Mouse (Mus musculus) common myeloid progenitor, adult 5-6 weeks (primary cell): ENCODE data around the gene S100a7a. TPM values are rescaled to one million over a fixed set of nuclear protein-coding genes. Genes with fewer than 3 reads are reported as not detected.

ENCODE experiments used
- ATAC-seq: replicated peaks from 2 replicates; pipeline ENCODE4 v1.8.0; 2016; ENCODE audit warnings: low read depth, mild to moderate bottlenecking, moderate TSS enrichment, inconsistent platforms; ENCODE audit not compliant: poor library complexity, severe bottlenecking
- total RNA-seq: library from RNA; stranded (forward); fragments of 200-1000, 187-1606 nt; gene quantifications from 2 replicates; pipeline ENCODE4 v1.2.3, GENCODE M21; 2017

S100a7a gene
- not detected in 2 replicates for total RNA-seq

DNA sequence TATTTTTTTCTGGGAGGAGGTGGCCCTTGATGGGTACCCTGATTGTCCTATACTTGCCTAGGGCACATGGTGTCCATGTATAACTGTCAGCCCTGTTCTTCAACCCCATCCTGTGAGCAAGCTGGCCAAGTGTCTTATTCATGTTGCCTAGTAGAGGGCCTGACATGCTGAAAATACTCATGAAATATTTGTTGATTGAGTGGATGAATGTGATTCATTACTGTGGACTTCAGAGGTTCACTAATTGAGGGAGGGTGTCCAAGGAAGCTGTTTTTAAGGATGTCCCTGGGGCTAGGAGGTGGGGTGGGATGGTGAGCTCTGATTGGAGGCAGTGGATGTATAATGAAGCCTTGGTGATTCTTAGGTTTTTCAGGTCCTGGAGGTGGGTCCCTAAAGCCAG lies at the start of gene S100a7a:
Gene S100a7a (plus strand): TSS at position 301 of the 400 bp plus-strand sequence.
- ATAC-seq, result no peak

DNA sequence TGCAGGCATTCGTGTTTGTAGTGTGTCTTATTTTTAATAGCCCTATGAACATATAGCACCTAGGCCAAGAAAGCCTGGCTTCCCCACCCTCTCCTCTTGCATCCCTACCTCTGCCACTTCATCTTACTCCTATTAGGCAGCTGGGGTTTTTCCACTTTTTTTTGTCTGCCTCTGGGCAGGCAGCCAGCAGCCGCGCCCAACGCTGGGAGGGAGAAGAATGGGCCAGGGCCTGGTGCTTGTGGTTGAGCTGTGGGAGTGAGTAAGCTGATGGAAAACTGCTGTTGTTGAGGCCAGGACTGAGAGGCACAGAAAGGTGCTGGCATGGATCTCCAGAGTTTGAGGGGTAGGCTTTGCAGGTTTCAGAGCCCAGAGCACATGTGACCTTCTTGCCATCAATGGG lies 49.4 kb upstream of the S100a7a start:
- ATAC-seq, result peak; percentile 50

DNA sequence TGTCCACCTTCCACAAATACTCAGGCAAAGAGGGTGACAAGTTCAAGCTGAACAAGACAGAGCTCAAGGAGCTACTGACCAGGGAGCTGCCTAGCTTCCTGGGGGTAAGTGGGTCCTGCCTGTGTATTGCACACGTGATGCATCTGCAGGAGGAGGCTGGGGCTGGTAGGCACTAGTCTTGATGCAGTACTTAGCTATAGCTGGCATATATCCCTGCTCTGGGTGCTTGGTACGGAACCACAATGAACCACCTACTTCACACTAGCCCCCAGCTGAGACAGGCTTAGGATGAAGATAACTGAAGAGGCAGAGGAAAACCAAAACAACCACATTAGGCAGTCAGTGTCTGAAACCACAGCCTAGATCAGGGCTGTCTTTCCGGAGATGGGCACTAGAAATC lies 48.8 kb upstream of the S100a7a start:
- peak; percentile 40 for ATAC-seq

DNA sequence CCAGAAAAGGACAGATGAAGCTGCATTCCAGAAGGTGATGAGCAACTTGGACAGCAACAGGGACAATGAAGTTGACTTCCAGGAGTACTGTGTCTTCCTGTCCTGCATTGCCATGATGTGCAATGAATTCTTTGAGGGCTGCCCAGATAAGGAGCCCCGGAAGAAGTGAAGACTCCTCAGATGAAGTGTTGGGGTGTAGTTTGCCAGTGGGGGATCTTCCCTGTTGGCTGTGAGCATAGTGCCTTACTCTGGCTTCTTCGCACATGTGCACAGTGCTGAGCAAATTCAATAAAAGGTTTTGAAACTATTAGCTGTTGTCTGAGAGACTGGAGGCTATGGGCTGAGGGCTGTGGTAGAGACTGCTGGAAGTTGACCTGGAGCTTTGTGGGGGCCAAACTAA lies 48.1 kb upstream of the S100a7a start:
- ATAC-seq, result no peak

DNA sequence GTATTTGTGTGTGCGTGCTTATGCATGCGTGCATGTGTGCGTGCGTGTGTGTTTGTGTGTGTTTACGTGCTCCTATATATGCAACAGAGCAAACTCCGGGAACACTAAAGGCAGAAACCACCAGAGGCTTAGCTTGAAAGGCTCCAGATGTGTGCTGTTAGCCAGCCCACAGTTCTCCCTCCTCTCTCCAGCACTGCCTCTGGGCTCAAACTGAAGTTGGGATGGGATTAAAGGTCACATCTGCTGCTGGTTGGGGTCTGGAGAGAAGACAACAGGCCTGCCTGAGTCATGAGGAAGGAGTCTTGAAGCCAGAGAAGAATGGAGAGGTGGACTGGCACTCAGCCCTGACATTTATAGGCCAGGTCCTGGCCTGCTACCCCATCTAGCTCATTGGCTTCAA lies 47.6 kb upstream of the S100a7a start:
- no peak for ATAC-seq

DNA sequence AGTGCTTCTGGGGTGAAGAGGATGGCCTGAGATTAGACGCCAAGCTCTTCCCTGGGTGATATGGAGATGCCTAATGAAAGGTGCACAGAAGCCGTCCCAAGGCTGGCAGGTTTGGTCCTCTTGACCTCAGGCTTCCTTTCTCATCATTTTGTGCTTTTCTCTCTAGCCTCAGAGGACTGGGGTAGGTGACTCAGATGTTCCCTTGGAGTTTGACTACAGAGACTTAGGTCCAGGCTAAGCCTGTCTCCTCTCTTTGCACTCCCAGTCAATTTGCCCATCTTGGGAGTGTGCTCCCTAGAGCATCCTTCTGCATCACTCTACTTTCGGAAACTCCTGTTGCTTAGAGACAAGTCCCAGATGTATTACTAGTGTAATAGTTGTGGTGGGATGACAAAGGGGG lies 46.5 kb upstream of the S100a7a start:
- no peak for ATAC-seq

DNA sequence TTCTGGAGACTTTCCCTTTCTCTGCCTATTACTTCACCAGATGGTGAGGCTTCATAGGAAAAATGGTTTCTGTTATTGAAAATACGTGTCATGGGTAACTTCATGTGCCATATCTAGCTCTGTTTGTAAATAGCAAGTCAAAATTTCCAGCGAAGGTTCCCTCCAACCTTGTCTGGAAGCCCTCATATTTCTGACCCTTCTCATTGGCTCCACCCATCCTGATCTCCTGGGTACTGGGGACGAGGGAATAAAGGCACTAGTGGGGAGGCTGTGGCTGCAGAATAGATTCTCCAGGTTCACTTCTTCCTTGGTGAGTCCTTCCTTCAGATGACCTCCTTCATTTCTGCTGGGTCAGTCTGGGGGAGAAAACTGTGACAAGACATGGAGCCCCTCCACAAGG lies 45.6 kb upstream of the S100a7a start, which contains the start of gene S100a5:
Gene S100a5 (plus strand): TSS at position 301 of the 400 bp plus-strand sequence.
- ATAC-seq, result no peak

DNA sequence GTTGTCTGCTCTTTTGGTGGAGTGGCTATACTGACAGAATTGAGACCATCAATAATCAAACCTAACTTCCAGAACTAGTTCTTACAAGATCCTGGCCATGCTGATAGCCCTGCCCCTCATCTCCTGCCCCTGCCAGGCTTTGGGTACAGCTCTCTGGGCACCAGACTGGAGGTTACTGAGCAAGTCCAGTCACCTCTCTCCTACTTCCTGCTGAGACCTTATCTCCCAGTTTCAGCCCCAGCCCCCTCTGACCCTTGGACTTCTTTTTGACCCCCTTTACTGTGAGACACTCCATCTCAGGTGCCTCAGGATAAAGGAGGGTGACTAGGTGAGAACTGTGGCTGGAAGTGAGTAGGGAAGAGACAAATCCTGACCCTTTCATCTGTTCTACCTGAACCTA lies 44.7 kb upstream of the S100a7a start:
- no peak for ATAC-seq

DNA sequence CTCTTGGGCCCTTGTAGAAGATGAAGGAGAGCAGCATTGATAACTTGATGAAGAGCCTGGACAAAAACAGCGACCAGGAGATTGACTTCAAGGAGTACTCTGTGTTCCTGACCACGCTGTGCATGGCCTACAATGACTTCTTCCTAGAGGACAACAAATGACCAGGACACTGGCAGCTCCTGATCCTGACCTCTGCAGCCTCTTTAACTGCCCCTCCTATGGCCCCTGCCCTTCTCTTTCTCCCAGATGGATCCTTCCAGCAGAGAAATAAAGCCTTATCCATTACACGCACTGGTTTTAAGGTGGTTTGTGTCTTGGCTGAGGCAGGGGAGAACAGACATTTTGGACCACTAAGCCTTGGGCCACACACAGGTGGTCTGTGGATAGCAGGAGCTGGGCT lies 42.3 kb upstream of the S100a7a start:
- no peak for ATAC-seq

DNA sequence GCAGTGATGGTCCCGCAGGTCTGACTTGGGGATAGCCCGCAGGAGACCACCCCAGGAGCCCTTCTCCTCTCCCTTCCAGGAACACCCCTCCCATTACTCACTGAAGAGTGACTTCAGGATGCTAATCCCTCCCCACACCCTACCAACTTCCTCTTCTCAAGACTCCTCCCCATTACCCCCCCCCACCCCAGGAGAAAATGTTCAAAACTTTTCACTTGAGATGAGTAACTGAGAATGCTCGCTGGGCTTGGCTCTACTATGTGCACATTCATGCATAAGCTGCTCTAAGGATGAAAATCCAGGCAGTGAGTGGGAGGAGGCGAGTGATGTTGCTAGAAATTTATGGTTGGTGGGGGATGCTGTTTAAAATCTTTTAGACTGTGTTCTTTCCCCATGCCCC lies 41.8 kb upstream of the S100a7a start:
- 0 out of 2 replicates have a peak, but pooled peaks have one; percentile 27 for ATAC-seq

DNA sequence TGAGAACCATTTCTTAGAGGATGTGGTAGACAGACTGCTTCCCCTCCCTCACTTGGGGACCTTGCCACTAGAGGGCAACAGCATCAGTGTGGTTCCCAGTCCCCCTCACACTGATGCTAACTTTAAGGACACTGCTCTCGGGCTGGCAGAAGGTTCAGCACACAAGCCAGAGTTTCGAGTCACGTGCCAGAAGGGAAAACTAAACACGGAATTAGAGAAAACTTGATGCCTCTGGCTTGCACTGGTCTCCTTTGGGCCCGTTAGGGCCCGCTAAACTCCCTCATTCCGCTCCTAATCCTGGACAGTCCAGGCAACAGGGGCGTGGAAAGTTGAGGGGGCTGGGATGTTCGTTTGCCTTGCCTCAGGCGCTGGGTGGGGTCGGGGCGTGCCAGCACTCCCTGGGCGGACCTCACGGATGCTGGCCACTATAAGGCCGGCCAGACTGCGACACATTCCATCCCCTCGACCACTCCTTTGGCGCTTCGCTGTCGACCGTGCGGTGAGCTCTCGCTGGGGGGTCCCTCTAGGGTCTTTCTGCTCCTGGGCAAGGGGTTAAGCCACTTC lies 41.0 kb upstream of the S100a7a start, which contains the start of gene S100a6:
Gene S100a6 (plus strand): TSS at position 155 of the 564 bp plus-strand sequence.
- peak; percentile 76 for ATAC-seq

DNA sequence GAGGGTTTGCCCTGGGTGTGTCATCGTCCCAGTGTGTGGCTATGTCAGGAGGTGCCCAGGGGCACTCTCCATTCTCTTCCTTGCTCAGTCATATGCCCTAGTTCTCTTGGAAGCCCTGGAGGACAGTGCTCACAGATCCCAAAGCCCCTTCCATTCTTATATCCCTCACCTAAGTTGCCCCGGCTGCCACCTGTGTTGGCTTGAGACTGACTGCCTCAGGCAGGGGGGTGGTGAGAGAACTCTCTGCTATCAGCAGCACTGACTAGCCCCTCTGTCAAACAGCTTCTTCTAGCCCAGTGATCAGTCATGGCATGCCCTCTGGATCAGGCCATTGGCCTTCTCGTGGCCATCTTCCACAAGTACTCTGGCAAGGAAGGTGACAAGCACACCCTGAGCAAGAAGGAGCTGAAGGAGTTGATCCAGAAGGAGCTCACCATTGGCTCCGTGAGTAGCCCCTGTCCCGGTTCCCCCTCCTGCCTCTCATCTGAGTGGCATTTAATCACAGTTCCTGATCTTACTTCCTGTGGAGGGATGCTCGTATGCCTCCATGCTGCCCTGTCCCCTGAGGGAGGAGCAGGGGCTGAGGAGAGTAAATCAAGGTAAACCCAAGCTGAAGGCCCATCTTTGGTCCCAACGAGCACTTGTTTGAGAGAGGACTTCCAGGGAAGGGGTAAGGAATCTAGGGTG lies 40.2 kb upstream of the S100a7a start:
- peak; percentile 19; the same call in 1 of the 2 replicates for ATAC-seq

DNA sequence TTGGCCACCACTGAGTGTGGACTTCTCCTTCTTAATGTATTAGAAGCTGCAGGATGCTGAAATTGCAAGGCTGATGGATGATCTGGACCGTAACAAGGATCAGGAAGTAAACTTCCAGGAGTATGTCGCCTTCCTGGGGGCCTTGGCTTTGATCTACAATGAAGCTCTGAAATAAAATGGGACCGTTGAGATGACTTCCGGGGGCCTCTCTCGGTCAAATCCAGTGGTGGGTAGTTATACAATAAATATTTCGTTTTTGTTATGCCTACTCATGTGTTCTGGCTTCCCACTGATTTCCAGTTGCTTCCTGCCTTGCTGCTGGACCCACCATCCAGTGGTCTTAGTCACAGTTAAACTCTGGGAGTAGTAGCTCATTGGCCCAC lies 39.7 kb upstream of the S100a7a start:
- no peak for ATAC-seq

DNA sequence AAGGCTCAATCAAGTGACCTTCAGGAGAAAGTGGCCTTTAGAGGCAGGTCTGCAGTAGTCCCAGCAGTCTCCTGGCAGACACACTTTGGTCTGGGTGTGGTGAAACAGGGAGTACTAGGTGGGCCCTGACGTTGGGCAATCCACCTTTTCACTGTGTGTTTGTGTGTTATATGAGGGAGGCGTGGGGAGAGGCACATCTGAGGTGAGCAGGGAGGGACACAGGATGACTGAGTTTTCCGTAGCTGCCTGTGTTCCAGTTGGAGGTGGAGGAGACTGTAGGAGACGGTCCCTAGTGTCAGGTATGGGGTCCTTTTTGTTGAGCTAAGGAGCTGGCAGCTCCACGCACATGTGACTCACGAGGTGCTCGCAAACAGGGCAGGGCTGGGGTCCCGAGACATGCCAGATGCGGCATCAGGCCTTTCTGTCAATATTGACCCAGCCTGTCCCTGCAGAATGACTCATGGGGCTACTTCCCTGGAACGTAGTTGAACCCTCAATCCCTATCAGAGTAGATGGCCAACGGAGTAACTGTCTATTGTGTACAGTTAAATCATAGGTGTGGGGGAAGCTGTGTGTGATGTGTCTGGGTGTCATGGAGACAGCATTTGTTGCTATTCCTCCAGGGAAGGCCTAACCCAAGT lies 39.1 kb upstream of the S100a7a start:
- ATAC-seq, result no peak

DNA sequence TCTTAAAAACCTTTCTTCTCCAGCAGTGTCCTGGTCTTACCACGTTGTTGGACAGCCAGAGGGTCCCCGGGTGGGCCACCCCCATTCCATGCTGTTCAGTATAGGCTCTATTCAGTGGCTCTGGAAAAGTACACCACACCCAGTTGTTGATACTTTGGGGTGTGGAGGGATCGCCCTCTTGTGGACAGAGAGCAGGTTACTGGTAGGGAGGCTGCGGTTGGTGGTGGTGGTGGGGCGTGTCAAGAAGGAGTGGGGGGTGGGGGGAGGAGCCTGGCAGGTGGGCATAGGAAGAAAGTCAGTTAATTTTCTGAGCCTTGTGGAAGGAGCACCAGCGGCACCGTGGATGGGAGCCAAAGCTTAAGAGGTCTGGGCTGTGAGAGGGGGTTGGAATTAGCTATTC lies 38.4 kb upstream of the S100a7a start:
- ATAC-seq, result peak; percentile 81

DNA sequence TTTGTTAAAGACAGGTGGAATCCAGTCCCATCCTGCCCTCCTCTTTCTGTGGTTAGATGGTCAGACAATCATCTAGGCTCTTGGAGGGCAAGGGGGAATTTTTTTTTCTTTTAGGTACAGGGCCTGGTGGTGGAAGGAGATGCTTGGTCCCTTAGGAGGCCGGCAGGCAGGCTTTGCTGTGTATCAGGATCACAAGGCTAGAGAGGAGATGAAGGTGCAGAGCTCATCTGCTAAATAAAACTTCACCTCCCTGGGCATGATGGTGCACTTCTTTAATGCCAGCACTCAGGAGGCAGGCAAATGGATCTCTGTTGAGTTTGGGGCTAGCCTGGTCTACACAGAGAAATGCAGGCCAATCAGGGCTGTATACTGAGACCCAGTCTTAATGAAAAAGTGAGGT lies 37.9 kb upstream of the S100a7a start:
- ATAC-seq, result no peak

DNA sequence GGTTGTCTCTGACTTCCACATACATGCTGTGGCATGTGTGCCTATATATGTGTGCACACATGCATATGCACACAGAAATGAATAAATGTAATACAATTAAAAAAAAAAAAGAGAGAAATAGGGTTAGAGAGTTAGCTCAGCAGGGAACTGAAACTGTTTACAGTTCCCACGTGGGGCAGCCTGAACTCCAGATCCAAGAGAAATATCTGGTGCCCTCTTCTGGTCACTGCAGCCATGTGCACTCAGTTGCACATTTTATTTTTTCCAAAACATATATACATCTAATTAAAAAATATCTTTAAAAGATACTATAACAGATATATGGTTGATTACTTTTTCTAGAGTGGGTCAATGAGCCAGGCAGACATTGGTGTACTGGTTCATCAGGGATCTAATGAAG lies 36.2 kb upstream of the S100a7a start:
- ATAC-seq, result no peak

DNA sequence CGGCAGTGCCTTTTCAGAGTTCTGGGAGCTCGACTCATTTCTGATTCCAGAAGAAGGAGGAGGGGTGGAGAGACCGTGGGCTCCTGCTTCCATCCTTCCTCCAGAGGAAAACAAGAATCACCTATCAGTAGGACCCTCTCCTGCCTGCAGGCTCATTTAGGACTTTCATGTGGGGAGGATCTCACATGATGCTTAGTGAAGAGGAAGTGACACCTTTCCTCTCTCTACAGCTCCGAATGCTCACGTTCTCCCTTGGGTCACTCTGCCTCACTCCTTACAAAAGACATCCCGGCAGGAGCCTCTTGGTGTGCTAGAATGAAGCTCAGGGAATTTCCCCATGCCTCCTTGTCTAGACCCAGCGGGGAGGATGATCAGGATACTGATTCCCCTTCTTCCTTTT lies 32.3 kb upstream of the S100a7a start:
- ATAC-seq, result peak; percentile 32; the same call in 1 of the 2 replicates

DNA sequence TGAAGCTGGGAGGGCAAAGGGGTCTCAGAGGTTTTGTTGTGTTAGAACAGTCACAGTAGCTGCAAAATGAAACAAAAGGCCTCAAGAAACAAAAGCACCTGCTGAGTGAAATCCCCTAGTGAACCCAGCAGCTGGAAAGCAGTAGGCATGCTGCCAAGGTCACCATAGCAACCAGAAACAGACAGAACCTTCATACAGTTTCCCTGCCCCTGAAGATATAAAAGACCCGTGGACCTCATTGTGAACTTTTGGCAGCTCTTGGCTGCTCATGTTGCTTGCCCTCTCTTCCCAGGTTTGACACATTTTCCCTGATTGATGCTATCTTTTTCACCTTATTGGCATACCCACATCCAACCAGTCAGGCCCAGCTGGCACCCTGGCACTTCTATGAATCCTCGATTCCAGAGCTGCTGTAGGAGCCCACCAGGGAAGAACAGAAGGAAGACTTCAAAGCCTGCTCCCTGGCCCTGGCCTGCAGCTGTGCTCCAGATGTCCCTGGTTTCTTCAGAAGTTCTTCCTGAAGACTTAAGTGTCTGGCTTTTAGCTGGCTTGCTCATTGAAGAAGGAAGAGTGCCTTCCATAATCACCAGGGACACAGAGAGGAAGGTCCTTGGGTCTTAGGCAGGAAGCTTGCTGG lies 30.3 kb upstream of the S100a7a start:
- no peak for ATAC-seq

DNA sequence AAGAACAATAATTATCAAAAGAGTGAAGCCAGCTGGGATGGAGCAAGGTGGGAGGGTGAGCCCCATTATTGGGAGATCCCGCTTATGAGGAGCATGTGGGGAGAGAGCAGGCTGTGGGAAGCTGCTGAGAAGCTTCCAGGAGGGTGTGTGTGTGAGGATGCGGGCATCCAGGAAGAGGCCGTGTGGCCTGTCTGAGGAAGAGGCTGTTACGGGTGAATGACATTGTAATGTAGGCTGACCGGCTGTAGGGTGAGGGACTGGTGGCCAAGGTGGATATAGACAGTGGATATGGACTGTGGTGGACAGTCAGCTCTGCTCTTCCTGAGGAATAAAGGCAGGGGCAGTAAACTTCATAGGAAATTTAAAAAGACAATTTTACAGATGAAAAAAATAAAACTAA lies 28.3 kb upstream of the S100a7a start:
- no peak for ATAC-seq
